Mouse (Mus musculus): ENCODE measurements around the gene Kalrn. TPM values are rescaled to one million over a fixed set of nuclear protein-coding genes. Genes with fewer than 3 reads are reported as not detected.
A peak's percentile ranks its signal among the peaks of the same experiment; 100 is the strongest.

Kalrn gene
- polyA plus RNA-seq, 1 experiment from 2014 or later = 23.0 TPM

GRCm38 (mm10) chr16:34031565-34031964 lies 541.8 kb downstream of the Kalrn start:
- WGBS (ENCODE audit: insufficient replicate concordance) = 49% methylated on average over 9 of the region's 9 CpGs
- Histone ChIP-seq H3K4me2 (peak overlapping the region; percentile 48), H3K9ac (ENCODE audit: low read depth, low read length) (peak overlapping the region; percentile 44; the same call in 1 of the 2 replicates), H3K9me3 (replicated peaks; ENCODE audit: control insufficient read depth, low read length) (no peaks in the 10 kb centered on the region), H3K4me1 (ENCODE audit: control insufficient read depth, insufficient read depth, low read length) (peaks cover 42% of the 10 kb centered on the region), H3K27me3 (ENCODE audit: control insufficient read depth, insufficient read depth, low read length) (no peaks in the 10 kb centered on the region), H3K36me3 (ENCODE audit: control insufficient read depth, insufficient read depth, low read length) (peaks cover 22% of the 10 kb centered on the region), H3K27ac (ENCODE audit: low read depth, low read length) (peak overlapping the region; percentile 88), H3K4me3 (ENCODE audit: low read depth, low read length) (peak overlapping the region; percentile 10; the same call in 1 of the 2 replicates)
- ATAC-seq (replicated peaks; ENCODE audit: insufficient number of reproducible peaks, low FRiP score, low TSS enrichment) = peak; percentile 90

GRCm38 (mm10) chr16:34030379-34030778 lies 543.0 kb downstream of the Kalrn start:
- H3K4me1 ChIP-seq (ENCODE audit: control insufficient read depth, insufficient read depth, low read length) = peaks cover 30% of the 10 kb centered on the region
- H3K27ac ChIP-seq (ENCODE audit: low read depth, low read length) = peak overlapping the region; percentile 88; the same call in 1 of the 2 replicates
- no peaks in the 10 kb centered on the region for H3K9me3 ChIP-seq (replicated peaks; ENCODE audit: control insufficient read depth, low read length)
- no peak for ATAC-seq (replicated peaks; ENCODE audit: insufficient number of reproducible peaks, low FRiP score, low TSS enrichment)
- H3K36me3 ChIP-seq (ENCODE audit: control insufficient read depth, insufficient read depth, low read length) = peaks cover 24% of the 10 kb centered on the region
- peak overlapping the region; percentile 11; the same call in 1 of the 2 replicates for H3K4me3 ChIP-seq (ENCODE audit: low read depth, low read length)
- no peaks in the 10 kb centered on the region for H3K27me3 ChIP-seq (ENCODE audit: control insufficient read depth, insufficient read depth, low read length)
- H3K4me2 ChIP-seq = peak overlapping the region; percentile 38
- H3K9ac ChIP-seq (ENCODE audit: low read depth, low read length) = peak overlapping the region; percentile 29; the same call in 1 of the 2 replicates
- whole genome bisulfite sequencing (ENCODE audit: insufficient replicate concordance) = 51% methylated on average over 4 of the region's 4 CpGs

- H3K4me1 ChIP-seq (ENCODE audit: control insufficient read depth, insufficient read depth, low read length) = peaks cover 24% of the 10 kb centered on the region
- no peaks in the 10 kb centered on the region for H3K27me3 ChIP-seq (ENCODE audit: control insufficient read depth, insufficient read depth, low read length)
- no peak overlapping the region for H3K27ac ChIP-seq (ENCODE audit: low read depth, low read length)
- no peak overlapping the region for H3K4me3 ChIP-seq (ENCODE audit: low read depth, low read length)
- ATAC-seq (replicated peaks; ENCODE audit: insufficient number of reproducible peaks, low FRiP score, low TSS enrichment) = no peak
- peak overlapping the region; percentile 17; the same call in 1 of the 2 replicates for H3K4me2 ChIP-seq
- H3K9ac ChIP-seq (ENCODE audit: low read depth, low read length) = peak overlapping the region; percentile 7; the same call in 1 of the 2 replicates
- H3K9me3 ChIP-seq (replicated peaks; ENCODE audit: control insufficient read depth, low read length) = no peaks in the 10 kb centered on the region
- 87% methylated on average over 5 of the region's 5 CpGs for WGBS (ENCODE audit: insufficient replicate concordance)
- peaks cover 24% of the 10 kb centered on the region for H3K36me3 ChIP-seq (ENCODE audit: control insufficient read depth, insufficient read depth, low read length)
These were observed 543.5 kb downstream of the Kalrn start for GRCm38 (mm10) chr16:34029790-34030189.

- H3K36me3 ChIP-seq (ENCODE audit: control insufficient read depth, insufficient read depth, low read length) = peaks cover 10% of the 10 kb centered on the region
- H3K27me3 ChIP-seq (ENCODE audit: control insufficient read depth, insufficient read depth, low read length) = no peaks in the 10 kb centered on the region
- H3K4me2 ChIP-seq = no peak overlapping the region
- H3K4me1 ChIP-seq (ENCODE audit: control insufficient read depth, insufficient read depth, low read length) = peaks cover under 1% of the 10 kb centered on the region
- no peaks in the 10 kb centered on the region for H3K9me3 ChIP-seq (replicated peaks; ENCODE audit: control insufficient read depth, low read length)
- 96% methylated on average over 8 of the region's 8 CpGs for WGBS (ENCODE audit: insufficient replicate concordance)
- ATAC-seq (replicated peaks; ENCODE audit: insufficient number of reproducible peaks, low FRiP score, low TSS enrichment) = no peak
- no peak overlapping the region for H3K27ac ChIP-seq (ENCODE audit: low read depth, low read length)
- H3K4me3 ChIP-seq (ENCODE audit: low read depth, low read length) = no peak overlapping the region
- no peak overlapping the region for H3K9ac ChIP-seq (ENCODE audit: low read depth, low read length)
These were observed 556.1 kb downstream of the Kalrn start for GRCm38 (mm10) chr16:34017241-34017640.

GRCm38 (mm10) chr16:34011991-34012845 lies 561.1 kb downstream of the Kalrn start:
- ATAC-seq (replicated peaks; ENCODE audit: insufficient number of reproducible peaks, low FRiP score, low TSS enrichment) = no peak
- WGBS (ENCODE audit: insufficient replicate concordance) = 77% methylated on average over 20 of the region's 20 CpGs
- peaks cover 11% of the 10 kb centered on the region for H3K4me1 ChIP-seq (ENCODE audit: control insufficient read depth, insufficient read depth, low read length)
- no peak overlapping the region for H3K27ac ChIP-seq (ENCODE audit: low read depth, low read length)
- H3K4me3 ChIP-seq (ENCODE audit: low read depth, low read length) = no peak overlapping the region
- H3K9ac ChIP-seq (ENCODE audit: low read depth, low read length) = no peak overlapping the region
- H3K4me2 ChIP-seq = no peak overlapping the region
- no peaks in the 10 kb centered on the region for H3K27me3 ChIP-seq (ENCODE audit: control insufficient read depth, insufficient read depth, low read length)
- peaks cover 19% of the 10 kb centered on the region for H3K36me3 ChIP-seq (ENCODE audit: control insufficient read depth, insufficient read depth, low read length)
- H3K9me3 ChIP-seq (replicated peaks; ENCODE audit: control insufficient read depth, low read length) = peaks cover 3% of the 10 kb centered on the region; the same call in 1 of the 2 replicates

GRCm38 (mm10) chr16:34009567-34009966 lies 563.8 kb downstream of the Kalrn start:
- Histone ChIP-seq H3K4me3 (ENCODE audit: low read depth, low read length) (no peak overlapping the region), H3K36me3 (ENCODE audit: control insufficient read depth, insufficient read depth, low read length) (peaks cover 13% of the 10 kb centered on the region), H3K4me2 (no peak overlapping the region), H3K27ac (ENCODE audit: low read depth, low read length) (no peak overlapping the region), H3K4me1 (ENCODE audit: control insufficient read depth, insufficient read depth, low read length) (peaks cover 19% of the 10 kb centered on the region), H3K9me3 (replicated peaks; ENCODE audit: control insufficient read depth, low read length) (peaks cover 3% of the 10 kb centered on the region; the same call in 1 of the 2 replicates), H3K9ac (ENCODE audit: low read depth, low read length) (no peak overlapping the region), H3K27me3 (ENCODE audit: control insufficient read depth, insufficient read depth, low read length) (no peaks in the 10 kb centered on the region)
- 92% methylated on average over 2 of the region's 2 CpGs for WGBS (ENCODE audit: insufficient replicate concordance)
- no peak for ATAC-seq (replicated peaks; ENCODE audit: insufficient number of reproducible peaks, low FRiP score, low TSS enrichment)

GRCm38 (mm10) chr16:34005986-34006385 lies 567.3 kb downstream of the Kalrn start:
- no peak overlapping the region for H3K9ac ChIP-seq (ENCODE audit: low read depth, low read length)
- no peak for ATAC-seq (replicated peaks; ENCODE audit: insufficient number of reproducible peaks, low FRiP score, low TSS enrichment)
- H3K9me3 ChIP-seq (replicated peaks; ENCODE audit: control insufficient read depth, low read length) = peaks cover 3% of the 10 kb centered on the region; the same call in 1 of the 2 replicates
- WGBS (ENCODE audit: insufficient replicate concordance) = 91% methylated on average over 3 of the region's 3 CpGs
- no peaks in the 10 kb centered on the region for H3K27me3 ChIP-seq (ENCODE audit: control insufficient read depth, insufficient read depth, low read length)
- H3K4me3 ChIP-seq (ENCODE audit: low read depth, low read length) = no peak overlapping the region
- no peak overlapping the region for H3K27ac ChIP-seq (ENCODE audit: low read depth, low read length)
- H3K4me1 ChIP-seq (ENCODE audit: control insufficient read depth, insufficient read depth, low read length) = peaks cover 27% of the 10 kb centered on the region
- H3K36me3 ChIP-seq (ENCODE audit: control insufficient read depth, insufficient read depth, low read length) = peaks cover 8% of the 10 kb centered on the region
- no peak overlapping the region for H3K4me2 ChIP-seq

GRCm38 (mm10) chr16:34004128-34004578 lies 569.2 kb downstream of the Kalrn start:
- peaks cover 27% of the 10 kb centered on the region for H3K4me1 ChIP-seq (ENCODE audit: control insufficient read depth, insufficient read depth, low read length)
- no peak overlapping the region for H3K4me3 ChIP-seq (ENCODE audit: low read depth, low read length)
- peak overlapping the region; percentile 12 for H3K4me2 ChIP-seq
- no peaks in the 10 kb centered on the region; the same call in 1 of the 2 replicates for H3K36me3 ChIP-seq (ENCODE audit: control insufficient read depth, insufficient read depth, low read length)
- WGBS (ENCODE audit: insufficient replicate concordance) = 17% methylated on average over 4 of the region's 4 CpGs
- no peaks in the 10 kb centered on the region for H3K9me3 ChIP-seq (replicated peaks; ENCODE audit: control insufficient read depth, low read length)
- no peaks in the 10 kb centered on the region for H3K27me3 ChIP-seq (ENCODE audit: control insufficient read depth, insufficient read depth, low read length)
- ATAC-seq (replicated peaks; ENCODE audit: insufficient number of reproducible peaks, low FRiP score, low TSS enrichment) = peak; percentile 76
- peak overlapping the region; percentile 81 for H3K27ac ChIP-seq (ENCODE audit: low read depth, low read length)
- H3K9ac ChIP-seq (ENCODE audit: low read depth, low read length) = no peak overlapping the region

Measured in heart, embryonic 11.5 days (tissue).